Mouse (Mus musculus): ENCODE measurements around the gene Crebrf.

DNA sequence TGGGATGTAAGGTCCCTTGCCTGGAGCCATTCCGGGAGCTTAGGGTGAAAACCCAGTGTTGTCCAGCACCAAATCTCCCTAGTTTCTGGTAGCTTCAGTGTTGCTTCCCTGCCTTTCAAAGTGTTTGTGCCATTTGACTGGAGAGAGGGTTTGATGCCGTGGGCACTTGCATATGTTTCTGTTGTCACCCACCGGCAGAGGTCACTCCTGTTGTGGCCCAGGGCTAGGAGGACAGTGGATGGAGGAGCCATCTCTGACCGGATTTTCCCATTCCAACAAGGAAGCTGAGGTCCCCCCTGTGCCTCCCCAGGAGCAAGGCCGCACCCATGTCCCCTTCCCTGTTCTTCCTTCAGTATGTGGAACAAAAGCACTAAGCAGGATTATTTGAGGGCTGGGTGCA lies 25.2 kb upstream of the Crebrf start:
- no peak for TF ChIP-seq POLR2AphosphoS5 (IDR thresholded peaks at IDR 0.05; ENCODE audit: insufficient replicate concordance, low read depth, low read length)
- no peak for TF ChIP-seq CTCF (IDR thresholded peaks at IDR 0.05; ENCODE audit: low read depth, low read length)
- TF ChIP-seq GATA1 (IDR thresholded peaks at IDR 0.05; ENCODE audit: borderline replicate concordance, low read length) = no peak

Data from G1E (cell line).